Mouse (Mus musculus) liver, adult 2 months (tissue): Measurements from ENCODE around the gene Taf1b.
"Not testable (repeated sequence)": the region's sequence is repeated elsewhere in the genome, so short reads cannot be mapped to it uniquely, and the experiment has no call there.

Experiments used
- CTCF ChIP-seq: fragments of 200-500 bp; IDR thresholded peaks from 2 replicates; pipeline ENCODE4 v1.5.1; 2011; ENCODE audit warnings: low read depth, low read length, control low read depth
- POLR2A ChIP-seq: fragments of 200-500 bp; IDR thresholded peaks from 2 replicates; pipeline ENCODE4 v1.6.1; 2011; ENCODE audit warnings: low read length, control low read depth; ENCODE audit not compliant: insufficient read depth; ENCODE audit errors: extremely low read depth

DNA sequence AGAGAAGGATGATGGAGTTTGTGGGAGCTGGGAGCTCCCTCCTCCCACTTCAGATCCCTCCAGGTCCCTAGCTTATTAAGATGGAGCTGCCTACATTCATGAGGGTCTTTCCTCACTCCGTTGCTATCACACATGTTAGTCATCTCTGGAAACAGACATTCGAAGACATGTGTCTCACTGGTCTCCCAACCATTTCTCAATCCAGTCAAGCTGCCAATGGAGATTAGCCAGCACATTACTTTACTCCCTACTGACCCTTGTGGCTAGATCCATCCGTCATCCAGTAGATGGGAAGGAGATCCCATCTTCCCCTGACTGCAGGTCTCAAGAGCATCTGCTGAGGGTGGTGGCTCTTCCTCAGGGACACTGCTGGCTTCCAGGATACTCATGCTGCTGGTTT lies 3.4 kb upstream of the Taf1b start:
- not testable (repeated sequence) for TF ChIP-seq CTCF, POLR2A
